Mouse (Mus musculus) ES-Bruce4 (cell line): ENCODE data around the gene App.

Experiments used
- CTCF ChIP-seq: IDR thresholded peaks from one replicate; pipeline ENCODE4 v1.8.1; 2011; ENCODE audit warnings: low read depth, low read length
- POLR2A ChIP-seq: IDR thresholded peaks from one replicate; pipeline ENCODE4 v1.8.1; 2011; ENCODE audit warnings: low read length; ENCODE audit not compliant: insufficient read depth

- TF ChIP-seq CTCF (no peak), POLR2A (no peak)
Observed at GRCm38 (mm10) chr16:85145771-85146178, 27.8 kb downstream of the App start.
